Mouse (Mus musculus) kidney, embryonic 14.5 days (tissue): ENCODE results near the gene Gpc6. TPM values are rescaled to one million over a fixed set of nuclear protein-coding genes. Genes with fewer than 3 reads are reported as not detected.
"Not testable (repeated sequence)": the region's sequence is repeated elsewhere in the genome, so short reads cannot be mapped to it uniquely, and the experiment has no call there.

Source experiments
- ATAC-seq: fragments of 200-750 bp; cut with Nextera tagmentation; 2 replicates; pipeline ENCODE4 v1.8.0; 2017; ENCODE audit warnings: moderate number of reproducible peaks, mild to moderate bottlenecking, moderate TSS enrichment, moderate library complexity; ENCODE audit not compliant: low FRiP score, low TSS enrichment
- H3K27ac ChIP-seq: fragments of 300-500 bp; sonication (generic); 2 replicates; pipeline ENCODE4 v1.5.1; 2014; ENCODE audit warnings: low read depth, mild to moderate bottlenecking, low read length, moderate library complexity, mixed read lengths
- H3K27me3 ChIP-seq: fragments of 300-500 bp; sonication (generic); 2 replicates; pipeline ENCODE4 v1.6.1; 2014; ENCODE audit warnings: mild to moderate bottlenecking, low read length; ENCODE audit not compliant: control insufficient read depth, insufficient read depth
- H3K36me3 ChIP-seq: fragments of 300-500 bp; sonication (generic); 2 replicates; pipeline ENCODE4 v1.6.1; 2014; ENCODE audit warnings: low read length, mixed read lengths; ENCODE audit not compliant: control insufficient read depth, insufficient read depth
- H3K4me1 ChIP-seq: fragments of 300-500 bp; sonication (generic); 2 replicates; pipeline ENCODE4 v1.6.1; 2014; ENCODE audit warnings: low read length, mixed read lengths; ENCODE audit not compliant: control insufficient read depth, insufficient read depth
- H3K4me2 ChIP-seq: fragments of 300-500 bp; sonication (generic); replicated peaks from 2 replicates; pipeline ENCODE4 v1.6.1; 2014; ENCODE audit warnings: low read depth, mild to moderate bottlenecking, low read length
- H3K4me3 ChIP-seq: fragments of 300-500 bp; sonication (generic); 2 replicates; pipeline ENCODE4 v1.5.1; 2014; ENCODE audit warnings: mild to moderate bottlenecking, low read length
- H3K9ac ChIP-seq: fragments of 300-500 bp; sonication (generic); 2 replicates; pipeline ENCODE4 v1.6.1; 2014; ENCODE audit warnings: low read depth, mild to moderate bottlenecking, low read length, moderate library complexity
- H3K9me3 ChIP-seq: fragments of 300-500 bp; sonication (generic); 2 replicates; pipeline ENCODE4 v1.6.1; 2016; ENCODE audit warnings: low read length; ENCODE audit not compliant: control insufficient read depth
- WGBS: fragments of 180-500 bp; shearing (Covaris S2); extraction: QIAGEN DNeasy Blood & Tissue Kit; methylation state at CpG from one replicate; pipeline ENCODE4 v1.1.7; 2014; 5-methylcytosine and 5-hydroxymethylcytosine counted together
- polyA plus RNA-seq: library from polyadenylated mRNA; unstranded; fragments of >200 nt; fragmentation: Nextera tagmentation; extraction: Ambion mirVana; gene quantifications from 2 replicates; pipeline ENCODE4 v1.2.1, GENCODE M21; 2014

Gpc6 gene
- polyA plus RNA-seq, 1 experiment from 2014 or later: 71.8 TPM

- H3K4me2 ChIP-seq: no peak overlapping the region
- WGBS: 88% methylated on average over 13 of the region's 13 CpGs
Measured at GRCm38 (mm10) chr14:117435739-117436138, 510.6 kb downstream of the Gpc6 start.

DNA sequence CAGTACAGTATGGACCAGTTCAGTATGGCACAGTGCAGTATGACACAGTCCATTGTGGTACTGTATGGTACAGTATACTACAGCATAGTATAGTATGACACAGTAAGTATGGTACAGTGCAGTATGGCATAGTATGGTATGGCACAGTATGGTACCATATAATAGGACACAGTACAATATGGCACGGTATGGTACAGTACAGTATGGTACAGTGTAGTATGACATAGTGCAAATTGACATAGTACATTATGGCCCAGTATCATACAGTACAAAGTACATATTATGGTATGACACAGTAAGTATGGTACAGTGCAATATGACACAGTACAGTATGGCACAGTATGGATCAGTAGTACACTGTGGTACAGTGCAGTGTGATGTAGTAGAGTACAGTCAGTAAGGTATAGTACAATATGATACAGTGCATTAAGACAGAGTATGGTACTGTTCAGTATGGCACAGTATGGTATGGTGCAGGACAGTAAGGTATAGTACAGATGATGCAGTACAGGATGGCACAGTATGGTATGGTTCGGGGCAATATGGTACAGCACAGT, 521.6 kb downstream of the Gpc6 start:
- H3K27me3 ChIP-seq, H3K4me2 ChIP-seq, H3K9ac ChIP-seq, ATAC-seq, H3K4me1 ChIP-seq, H3K27ac ChIP-seq, H3K4me3 ChIP-seq, H3K36me3 ChIP-seq, H3K9me3 ChIP-seq: not testable (repeated sequence)
- 94% methylated on average over 2 of the region's 2 CpGs for WGBS

More at GRCm38 (mm10) chr14:117435739-117436138, 510.6 kb downstream of the Gpc6 start:
- Histone ChIP-seq H3K9ac (no peak overlapping the region), H3K36me3 (no peaks in the 10 kb centered on the region), H3K9me3 (no peaks in the 10 kb centered on the region), H3K27me3 (no peaks in the 10 kb centered on the region), H3K4me1 (no peaks in the 10 kb centered on the region), H3K27ac (no peak overlapping the region), H3K4me3 (no peak overlapping the region)
- no peak for ATAC-seq

DNA sequence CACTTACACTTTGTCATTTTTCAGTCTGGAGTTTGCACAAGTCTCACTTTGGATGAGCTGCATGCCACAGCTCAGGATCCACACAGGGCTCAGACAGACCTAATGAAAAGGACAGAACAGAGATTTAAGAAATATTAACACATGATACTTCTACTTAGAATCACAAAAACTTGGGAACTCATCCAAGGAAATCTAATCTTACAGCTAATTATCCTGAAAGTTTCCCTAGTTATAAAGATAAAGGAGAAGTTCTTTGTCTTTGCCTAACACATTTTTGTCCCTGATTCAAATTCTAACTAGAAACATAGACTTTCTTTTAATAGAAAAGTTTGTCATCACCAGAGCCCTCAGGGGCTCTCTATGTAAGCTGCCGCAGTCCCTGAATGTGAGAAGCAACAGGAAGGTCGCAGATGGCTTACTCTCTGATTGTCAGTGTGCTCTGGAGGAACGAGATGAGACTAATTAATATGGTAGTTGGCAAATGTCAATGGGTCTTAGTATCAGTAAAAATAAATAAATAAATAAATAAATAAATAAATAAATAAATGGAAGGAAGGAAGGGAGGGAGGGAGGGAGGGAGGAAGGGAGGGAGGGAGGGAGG, 526.4 kb downstream of the Gpc6 start:
- Histone ChIP-seq H3K27ac (no peak overlapping the region), H3K4me1 (no peaks in the 10 kb centered on the region), H3K36me3 (no peaks in the 10 kb centered on the region), H3K27me3 (no peaks in the 10 kb centered on the region), H3K4me2 (no peak overlapping the region), H3K9me3 (no peaks in the 10 kb centered on the region), H3K9ac (no peak overlapping the region), H3K4me3 (no peak overlapping the region)
- ATAC-seq: no peak
- WGBS: 54% methylated on average over 3 of the region's 3 CpGs

GRCm38 (mm10) chr14:117452150-117452549, 527.0 kb downstream of the Gpc6 start:
- H3K4me2 ChIP-seq: no peak overlapping the region
- H3K9me3 ChIP-seq: no peaks in the 10 kb centered on the region
- no peaks in the 10 kb centered on the region for H3K4me1 ChIP-seq
- no peak overlapping the region for H3K27ac ChIP-seq
- no peak for ATAC-seq
- H3K36me3 ChIP-seq: no peaks in the 10 kb centered on the region
- 76% methylated on average over 7 of the region's 7 CpGs for WGBS
- no peaks in the 10 kb centered on the region for H3K27me3 ChIP-seq
- no peak overlapping the region for H3K9ac ChIP-seq
- H3K4me3 ChIP-seq: no peak overlapping the region

GRCm38 (mm10) chr14:117473378-117473777, 548.3 kb downstream of the Gpc6 start:
- H3K27me3 ChIP-seq: no peaks in the 10 kb centered on the region
- no peaks in the 10 kb centered on the region for H3K4me1 ChIP-seq
- H3K9ac ChIP-seq: no peak overlapping the region
- no peaks in the 10 kb centered on the region for H3K9me3 ChIP-seq
- no peak overlapping the region for H3K4me2 ChIP-seq
- H3K36me3 ChIP-seq: no peaks in the 10 kb centered on the region
- 50% methylated on average over 2 of the region's 2 CpGs for whole genome bisulfite sequencing
- H3K27ac ChIP-seq: no peak overlapping the region
- ATAC-seq: no peak
- no peak overlapping the region for H3K4me3 ChIP-seq

- no peaks in the 10 kb centered on the region for H3K9me3 ChIP-seq
- WGBS: 52% methylated on average over 3 of the region's 3 CpGs
- H3K9ac ChIP-seq: no peak overlapping the region
- H3K4me2 ChIP-seq: no peak overlapping the region
- H3K4me1 ChIP-seq: no peaks in the 10 kb centered on the region
- no peaks in the 10 kb centered on the region for H3K27me3 ChIP-seq
- no peaks in the 10 kb centered on the region for H3K36me3 ChIP-seq
- H3K4me3 ChIP-seq: no peak overlapping the region
- no peak overlapping the region for H3K27ac ChIP-seq
- no peak for ATAC-seq
Measured at GRCm38 (mm10) chr14:117478879-117479278, 553.8 kb downstream of the Gpc6 start.

DNA sequence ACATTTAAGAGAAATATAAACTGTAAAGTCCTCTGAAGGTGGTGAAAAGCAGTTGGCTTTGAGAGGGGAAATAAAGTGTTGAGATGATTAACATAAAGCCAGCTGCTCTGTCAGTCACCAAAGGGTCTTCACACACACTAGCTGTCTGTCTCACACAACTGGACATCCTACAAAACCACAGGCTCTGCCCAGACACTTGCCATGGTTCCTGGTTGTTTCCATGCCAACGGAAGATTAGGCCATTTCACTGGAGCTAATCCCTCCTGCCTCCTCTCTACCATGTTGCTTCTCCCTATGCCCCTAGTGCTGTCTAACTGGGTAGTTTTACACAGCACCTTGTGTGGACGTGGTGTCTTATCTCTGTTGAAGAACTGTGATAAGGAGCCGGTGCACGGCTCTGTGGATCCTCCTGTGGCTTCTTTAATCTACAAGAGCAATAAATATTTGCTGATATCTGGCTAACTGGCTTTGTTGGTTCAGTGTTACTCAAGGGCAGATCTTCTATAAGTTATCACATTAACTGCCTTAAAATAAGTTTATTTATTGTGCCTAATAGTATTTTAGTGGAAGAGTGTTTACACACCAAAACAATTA, 562.1 kb downstream of the Gpc6 start:
- 72% methylated on average over 4 of the region's 4 CpGs for WGBS
- no peaks in the 10 kb centered on the region for H3K27me3 ChIP-seq

DNA sequence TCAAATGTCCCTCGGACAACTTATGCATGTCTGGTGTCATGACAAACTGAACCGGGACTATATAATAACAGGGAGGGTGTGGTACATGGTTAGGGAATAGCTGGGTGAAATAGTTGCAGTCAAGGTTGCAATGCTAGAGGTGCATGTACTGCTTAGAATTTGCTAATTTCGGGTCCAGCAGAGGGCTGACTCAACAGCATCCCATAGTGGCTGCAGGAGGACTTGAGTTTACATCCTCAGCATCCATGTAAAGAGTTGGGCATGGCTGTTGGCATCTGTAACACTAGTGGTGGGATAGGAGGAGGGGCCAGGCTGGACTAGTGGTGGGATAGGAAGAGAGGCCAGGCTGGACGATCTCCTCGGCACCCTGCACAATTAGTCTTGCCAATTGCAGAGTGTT, 565.4 kb downstream of the Gpc6 start:
- ATAC-seq: no peak
- H3K27ac ChIP-seq: no peak overlapping the region
- no peak overlapping the region for H3K9ac ChIP-seq
- WGBS: 73% methylated on average over 5 of the region's 5 CpGs
- no peaks in the 10 kb centered on the region for H3K36me3 ChIP-seq
- no peaks in the 10 kb centered on the region for H3K9me3 ChIP-seq
- H3K4me1 ChIP-seq: no peaks in the 10 kb centered on the region
- H3K4me3 ChIP-seq: no peak overlapping the region
- H3K27me3 ChIP-seq: no peaks in the 10 kb centered on the region
- H3K4me2 ChIP-seq: no peak overlapping the region

More for the DNA sequence above, 562.1 kb downstream of the Gpc6 start:
- no peak overlapping the region for H3K4me2 ChIP-seq
- no peak for ATAC-seq
- H3K4me3 ChIP-seq: no peak overlapping the region
- no peak overlapping the region for H3K27ac ChIP-seq
- no peaks in the 10 kb centered on the region for H3K36me3 ChIP-seq
- H3K4me1 ChIP-seq: no peaks in the 10 kb centered on the region
- H3K9me3 ChIP-seq: no peaks in the 10 kb centered on the region
- H3K9ac ChIP-seq: no peak overlapping the region

DNA sequence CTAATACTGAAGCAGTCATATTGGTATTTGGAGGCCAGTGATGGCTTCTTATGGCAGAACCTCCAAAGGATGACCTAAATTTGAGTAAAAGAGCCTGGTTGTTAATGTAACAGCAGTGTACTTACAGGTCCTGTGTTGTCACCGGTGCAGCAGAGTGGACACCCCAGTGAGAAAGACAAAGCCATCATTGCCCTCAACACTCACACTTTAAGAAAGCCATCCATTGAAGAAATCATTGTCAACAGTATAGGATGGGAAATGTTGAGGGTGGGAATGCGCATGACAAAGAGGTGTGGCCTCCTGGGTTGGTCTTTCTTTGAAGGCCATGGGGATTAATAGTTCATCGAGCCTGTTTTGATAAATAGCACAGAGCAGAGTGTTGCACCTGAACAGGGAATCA, 570.0 kb downstream of the Gpc6 start:
- no peak for ATAC-seq
- no peak overlapping the region for H3K9ac ChIP-seq
- no peak overlapping the region for H3K4me3 ChIP-seq
- no peak overlapping the region for H3K27ac ChIP-seq
- H3K4me2 ChIP-seq: no peak overlapping the region
- H3K4me1 ChIP-seq: no peaks in the 10 kb centered on the region
- no peaks in the 10 kb centered on the region for H3K9me3 ChIP-seq
- no peaks in the 10 kb centered on the region for H3K27me3 ChIP-seq
- 59% methylated on average over 3 of the region's 3 CpGs for WGBS
- H3K36me3 ChIP-seq: no peaks in the 10 kb centered on the region
